Mouse (Mus musculus) olfactory bulb, adult 2 months (tissue): ENCODE measurements around the gene Frmd4a. TPM values are rescaled to one million over a fixed set of nuclear protein-coding genes. Genes with fewer than 3 reads are reported as not detected.

Experiments used
- H3K27ac ChIP-seq: fragments of 200-500 bp; 2 replicates; pipeline ENCODE4 v1.5.1; 2012; ENCODE audit warnings: low read depth, low read length; ENCODE audit not compliant: insufficient read depth
- H3K4me1 ChIP-seq: fragments of 200-500 bp; 2 replicates; pipeline ENCODE4 v1.6.1; 2012; ENCODE audit warnings: low read length; ENCODE audit not compliant: control insufficient read depth, insufficient read depth
- H3K4me3 ChIP-seq: fragments of 200-500 bp; 2 replicates; pipeline ENCODE4 v1.5.1; 2012; ENCODE audit warnings: mild to moderate bottlenecking, low read depth, low read length, moderate library complexity; ENCODE audit not compliant: insufficient read depth
- CTCF ChIP-seq: fragments of 200-500 bp; IDR thresholded peaks from 2 replicates; pipeline ENCODE4 v1.5.1; 2012; ENCODE audit warnings: low read depth, mild to moderate bottlenecking, low read length, moderate library complexity; ENCODE audit not compliant: insufficient read depth
- POLR2A ChIP-seq: fragments of 200-500 bp; IDR thresholded peaks from 2 replicates; pipeline ENCODE4 v1.6.1; 2012; ENCODE audit warnings: mild to moderate bottlenecking, low read depth, low read length, moderate library complexity; ENCODE audit not compliant: insufficient read depth
- WGBS: fragments of 180-500 bp; shearing (Covaris S2); methylation state at CpG from one replicate; pipeline ENCODE4 v1.1.7; 2018; 5-methylcytosine and 5-hydroxymethylcytosine counted together
- polyA plus RNA-seq: library from polyadenylated mRNA; stranded (reverse); fragments of >200 nt; gene quantifications from 2 replicates; pipeline ENCODE4 v1.2.4, GENCODE M21; 2012; ENCODE audit warnings: low replicate concordance; ENCODE audit not compliant: missing spikeins, insufficient read depth, insufficient read length

Gene Frmd4a
- polyA plus RNA-seq, 1 experiment = not detected

GRCm38 (mm10) chr2:4510208-4511079, 492.9 kb downstream of the Frmd4a start:
- H3K27ac ChIP-seq = no peak overlapping the region
- no peak overlapping the region for H3K4me3 ChIP-seq
- H3K4me1 ChIP-seq = peaks cover 10% of the 10 kb centered on the region
- TF ChIP-seq POLR2A = no peak
- TF ChIP-seq CTCF = no peak
- WGBS = 80% methylated on average over 11 of the region's 11 CpGs

GRCm38 (mm10) chr2:4511080-4511386, 493.5 kb downstream of the Frmd4a start:
- peaks cover 10% of the 10 kb centered on the region for H3K4me1 ChIP-seq
- no peak overlapping the region for H3K27ac ChIP-seq
- no peak overlapping the region for H3K4me3 ChIP-seq
- WGBS = 99% methylated on average over 2 of the region's 2 CpGs
- TF ChIP-seq POLR2A (no peak), CTCF (no peak)

- WGBS = 74% methylated on average over 14 of the region's 14 CpGs
- Histone ChIP-seq H3K4me3 (no peak overlapping the region), H3K4me1 (peaks cover 11% of the 10 kb centered on the region), H3K27ac (no peak overlapping the region)
- TF ChIP-seq POLR2A = no peak
- TF ChIP-seq CTCF = no peak
These were observed 495.1 kb downstream of the Frmd4a start for GRCm38 (mm10) chr2:4512607-4513006.

DNA sequence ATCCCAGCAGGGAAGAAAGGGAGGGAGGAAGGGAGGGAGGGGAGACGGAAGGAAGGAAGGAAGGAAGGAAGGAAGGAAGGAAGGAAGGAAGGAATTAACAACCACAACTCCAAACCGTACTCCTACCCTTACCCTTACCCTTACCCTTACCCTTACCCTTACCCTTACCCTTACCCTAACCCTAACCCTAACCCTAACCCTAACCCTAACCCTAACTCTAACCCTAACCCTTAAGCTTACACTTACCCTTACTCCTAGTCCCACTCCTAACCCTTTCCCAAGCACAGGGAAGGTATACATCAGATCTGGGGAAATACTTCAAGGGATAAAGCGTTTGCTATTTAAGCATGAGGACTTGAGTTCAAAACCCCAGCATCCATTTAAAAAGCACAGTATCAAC, 498.4 kb downstream of the Frmd4a start:
- WGBS = 94% methylated on average over 3 of the region's 3 CpGs

GRCm38 (mm10) chr2:4516819-4517552, 499.5 kb downstream of the Frmd4a start:
- 29% methylated on average over 7 of the region's 7 CpGs for WGBS
- no peak overlapping the region for H3K27ac ChIP-seq
- H3K4me3 ChIP-seq = no peak overlapping the region
- H3K4me1 ChIP-seq = peaks cover 5% of the 10 kb centered on the region
- TF ChIP-seq POLR2A = no peak
- TF ChIP-seq CTCF = no peak

More for the DNA sequence above, 498.4 kb downstream of the Frmd4a start:
- H3K4me1 ChIP-seq = peaks cover 5% of the 10 kb centered on the region
- no peak overlapping the region for H3K4me3 ChIP-seq
- TF ChIP-seq POLR2A = no peak
- no peak for TF ChIP-seq CTCF
- H3K27ac ChIP-seq = no peak overlapping the region

- TF ChIP-seq CTCF = no peak
- no peak for TF ChIP-seq POLR2A
- WGBS = 36% methylated on average over 7 of the region's 7 CpGs
- Histone ChIP-seq H3K4me3 (no peak overlapping the region), H3K4me1 (peaks cover 5% of the 10 kb centered on the region), H3K27ac (no peak overlapping the region)
These were observed 500.1 kb downstream of the Frmd4a start for GRCm38 (mm10) chr2:4517553-4518125.

DNA sequence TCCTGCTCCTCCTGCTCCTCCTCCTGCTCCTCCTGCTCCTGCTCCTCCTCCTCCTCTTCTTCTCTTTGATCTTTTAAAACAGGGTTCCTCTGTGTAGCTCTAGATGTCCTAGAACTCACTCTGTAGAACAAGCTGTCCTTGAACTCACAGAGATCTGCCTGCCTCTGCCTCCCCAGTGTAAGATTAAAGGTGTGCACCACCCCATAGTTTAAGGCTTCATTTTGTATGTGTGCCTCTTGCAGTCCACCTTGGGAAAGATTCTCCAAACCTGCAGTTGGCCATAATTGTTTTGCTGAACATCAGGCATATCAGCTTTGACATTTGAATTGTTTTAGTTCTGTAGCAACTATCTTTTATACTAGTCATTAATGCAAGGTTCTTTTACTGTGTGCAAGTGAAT, 501.0 kb downstream of the Frmd4a start:
- no peak overlapping the region for H3K27ac ChIP-seq
- TF ChIP-seq POLR2A (no peak), CTCF (no peak)
- H3K4me3 ChIP-seq = no peak overlapping the region
- peaks cover 5% of the 10 kb centered on the region for H3K4me1 ChIP-seq

- Histone ChIP-seq H3K4me1 (peaks cover 2% of the 10 kb centered on the region; the same call in 1 of the 2 replicates), H3K27ac (no peak overlapping the region), H3K4me3 (no peak overlapping the region)
- WGBS = 38% methylated on average over 1 of the region's 1 CpGs
- TF ChIP-seq POLR2A = no peak
These were observed 505.4 kb downstream of the Frmd4a start for GRCm38 (mm10) chr2:4522769-4523487.
